Mouse (Mus musculus) adrenal gland, adult 2 months (tissue): Measurements from ENCODE around the gene Kalrn. TPM values are rescaled to one million over a fixed set of nuclear protein-coding genes. Genes with fewer than 3 reads are reported as not detected.

Source experiments
- DNase-seq: peaks from one replicate; pipeline ENCODE4 v3.0.0; 2021
- polyA plus RNA-seq: library from polyadenylated mRNA; depleted of rRNA; stranded (reverse); fragments of >200 nt; gene quantifications from 2 replicates; pipeline ENCODE4 v1.2.3, GENCODE M21; 2012
- total RNA-seq, 2 experiments: library from RNA; stranded (reverse); gene quantifications; 2 replicates each; pipeline ENCODE4 v1.2.3; 2021

The Kalrn gene
- total and polyA plus RNA-seq, 3 experiments = 1.6 to 9.9 (median 5.3) TPM

- DNase-seq = no peak
Observed at GRCm38 (mm10) chr16:34557891-34558290, 15.4 kb downstream of the Kalrn start.

- no peak for DNase-seq
Observed at GRCm38 (mm10) chr16:34552731-34553130, 20.6 kb downstream of the Kalrn start.

- no peak for DNase-seq
Observed at GRCm38 (mm10) chr16:34549470-34549999, 23.8 kb downstream of the Kalrn start.

GRCm38 (mm10) chr16:34546805-34547509 lies 26.4 kb downstream of the Kalrn start:
- no peak for DNase-seq

GRCm38 (mm10) chr16:34543754-34544153 lies 29.6 kb downstream of the Kalrn start:
- no peak for DNase-seq

- no peak for DNase-seq
Observed at GRCm38 (mm10) chr16:34542341-34542740, 31.0 kb downstream of the Kalrn start.

GRCm38 (mm10) chr16:34538679-34539185 lies 34.6 kb downstream of the Kalrn start:
- no peak for DNase-seq

GRCm38 (mm10) chr16:34536300-34536699 lies 37.0 kb downstream of the Kalrn start:
- peak; percentile 30 for DNase-seq

GRCm38 (mm10) chr16:34535135-34535534 lies 38.2 kb downstream of the Kalrn start:
- DNase-seq = peak; percentile 81

GRCm38 (mm10) chr16:34531506-34531905 lies 41.8 kb downstream of the Kalrn start:
- peak; percentile 28 for DNase-seq

- no peak for DNase-seq
Observed at GRCm38 (mm10) chr16:34530029-34530428, 43.3 kb downstream of the Kalrn start.

- DNase-seq = no peak
Observed at GRCm38 (mm10) chr16:34528234-34528983, 44.9 kb downstream of the Kalrn start.

- DNase-seq = no peak
Observed at GRCm38 (mm10) chr16:34526378-34526777, 47.0 kb downstream of the Kalrn start.

- no peak for DNase-seq
Observed at GRCm38 (mm10) chr16:34525866-34526265, 47.5 kb downstream of the Kalrn start.

- DNase-seq = no peak
Observed at GRCm38 (mm10) chr16:34525205-34525604, 48.1 kb downstream of the Kalrn start.

- no peak for DNase-seq
Observed at GRCm38 (mm10) chr16:34521061-34521460, 52.3 kb downstream of the Kalrn start.

GRCm38 (mm10) chr16:34516891-34517398 lies 56.4 kb downstream of the Kalrn start:
- no peak for DNase-seq

GRCm38 (mm10) chr16:34515485-34515884 lies 57.8 kb downstream of the Kalrn start:
- DNase-seq = no peak

- no peak for DNase-seq
Observed at GRCm38 (mm10) chr16:34513956-34514593, 59.3 kb downstream of the Kalrn start.

- DNase-seq = no peak
Observed at GRCm38 (mm10) chr16:34512326-34512725, 61.0 kb downstream of the Kalrn start.

GRCm38 (mm10) chr16:34508125-34508524 lies 65.2 kb downstream of the Kalrn start:
- no peak for DNase-seq

GRCm38 (mm10) chr16:34506048-34506447 lies 67.3 kb downstream of the Kalrn start:
- no peak for DNase-seq
